Mouse (Mus musculus) limb, embryonic 10.5 days (tissue): ENCODE results near the gene Krtap9-3. TPM values are rescaled to one million over a fixed set of nuclear protein-coding genes. Genes with fewer than 3 reads are reported as not detected.
"Not testable (repeated sequence)": the region's sequence is repeated elsewhere in the genome, so short reads cannot be mapped to it uniquely, and the experiment has no call there.

Experiments
- DNase-seq: peaks from one replicate; pipeline ENCODE4 v3.0.0-alpha.2; 2017; ENCODE audit warnings: low spot score
- H3K27ac ChIP-seq: fragments of 300-500 bp; sonication (generic); 2 replicates; pipeline ENCODE4 v1.5.1; 2016; ENCODE audit warnings: mild to moderate bottlenecking
- H3K27me3 ChIP-seq: fragments of 300-500 bp; sonication (generic); 2 replicates; pipeline ENCODE4 v1.6.1; 2016; ENCODE audit warnings: low read depth, mild to moderate bottlenecking; ENCODE audit not compliant: poor library complexity, severe bottlenecking
- H3K36me3 ChIP-seq: fragments of 300-500 bp; sonication (generic); 2 replicates; pipeline ENCODE4 v1.6.1; 2016; ENCODE audit warnings: mild to moderate bottlenecking, moderate library complexity
- H3K4me1 ChIP-seq: fragments of 300-500 bp; sonication (generic); 2 replicates; pipeline ENCODE4 v1.6.1; 2016
- H3K4me3 ChIP-seq: fragments of 300-500 bp; sonication (generic); 2 replicates; pipeline ENCODE4 v1.5.1; 2016; ENCODE audit warnings: mild to moderate bottlenecking, moderate library complexity
- H3K9me3 ChIP-seq: fragments of 300-500 bp; sonication (generic); replicated peaks from 2 replicates; pipeline ENCODE4 v1.6.1; 2016; ENCODE audit warnings: mild to moderate bottlenecking
- WGBS: fragments of 180-500 bp; shearing (Covaris S2); methylation state at CpG from one replicate; pipeline ENCODE4 v1.1.7; 2016; 5-methylcytosine and 5-hydroxymethylcytosine counted together
- polyA plus RNA-seq: library from polyadenylated mRNA; unstranded; fragments of >200 nt; fragmentation: Nextera tagmentation; extraction: Ambion mirVana; gene quantifications from 2 replicates; pipeline ENCODE4 v1.2.1, GENCODE M21; 2016

Gene Krtap9-3
- polyA plus RNA-seq, 1 experiment from 2014 or later = not detected

GRCm38 (mm10) chr11:99609126-99609525 is 11.2 kb upstream of the Krtap9-3 start:
- no peak overlapping the region for H3K4me3 ChIP-seq
- WGBS = 73% methylated on average over 1 of the region's 1 CpGs

GRCm38 (mm10) chr11:99603208-99603607 is 5.3 kb upstream of the Krtap9-3 start, which contains the start of gene Gm11938:
Gene Gm11938 (minus strand): TSS chr11:99603308.
- DNase-seq, H3K36me3 ChIP-seq, H3K9me3 ChIP-seq, H3K27ac ChIP-seq, H3K4me3 ChIP-seq, H3K4me1 ChIP-seq, H3K27me3 ChIP-seq: not testable (repeated sequence)
- WGBS = 52% methylated on average over 1 of the region's 1 CpGs

More at GRCm38 (mm10) chr11:99609126-99609525, 11.2 kb upstream of the Krtap9-3 start:
- Histone ChIP-seq H3K27me3 (no peaks in the 10 kb centered on the region), H3K27ac (no peak overlapping the region), H3K4me1 (no peaks in the 10 kb centered on the region), H3K36me3 (no peaks in the 10 kb centered on the region), H3K9me3 (no peaks in the 10 kb centered on the region)
- no peak for DNase-seq

- H3K4me1 ChIP-seq = no peaks in the 10 kb centered on the region
- DNase-seq = no peak
- no peak within 1 kb of the TSS for H3K4me3 ChIP-seq
- no peak within 1 kb of the TSS for H3K27ac ChIP-seq
- WGBS = 87% methylated on average over 6 of the region's 6 CpGs
- no peaks in the 10 kb centered on the region for H3K36me3 ChIP-seq
- H3K9me3 ChIP-seq = no peaks in the 10 kb centered on the region
- no peaks in the 10 kb centered on the region for H3K27me3 ChIP-seq
Measured at GRCm38 (mm10) chr11:99590981-99591380, 6.9 kb downstream of the Krtap9-3 start, which contains the start of gene Krtap1-3. Gene Krtap1-3 (minus strand): TSS chr11:99591339.

DNA sequence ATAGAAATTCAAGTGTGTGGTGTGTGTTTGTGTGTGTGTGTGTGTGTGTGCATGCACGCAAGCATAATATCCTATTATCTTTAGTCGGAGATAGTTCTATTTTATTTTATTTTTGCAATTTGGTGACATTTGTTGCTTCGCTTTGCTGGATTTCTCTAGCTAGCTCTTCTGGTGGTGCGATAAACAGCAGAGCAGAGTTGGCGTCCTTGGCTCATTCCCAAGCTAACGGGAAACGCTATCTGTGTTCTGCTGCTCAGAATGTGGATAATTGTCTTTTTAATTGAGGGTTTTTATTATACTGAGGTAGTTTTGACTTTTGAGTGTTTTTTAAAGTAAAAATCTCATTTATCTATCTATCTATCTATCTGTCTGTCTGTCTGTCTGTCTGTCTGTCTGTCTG is 12.8 kb downstream of the Krtap9-3 start:
- 95% methylated on average over 7 of the region's 7 CpGs for WGBS
- Histone ChIP-seq H3K4me1 (no peaks in the 10 kb centered on the region), H3K4me3 (no peak overlapping the region), H3K9me3 (no peaks in the 10 kb centered on the region), H3K36me3 (no peaks in the 10 kb centered on the region), H3K27ac (no peak overlapping the region), H3K27me3 (no peaks in the 10 kb centered on the region)
- no peak for DNase-seq

DNA sequence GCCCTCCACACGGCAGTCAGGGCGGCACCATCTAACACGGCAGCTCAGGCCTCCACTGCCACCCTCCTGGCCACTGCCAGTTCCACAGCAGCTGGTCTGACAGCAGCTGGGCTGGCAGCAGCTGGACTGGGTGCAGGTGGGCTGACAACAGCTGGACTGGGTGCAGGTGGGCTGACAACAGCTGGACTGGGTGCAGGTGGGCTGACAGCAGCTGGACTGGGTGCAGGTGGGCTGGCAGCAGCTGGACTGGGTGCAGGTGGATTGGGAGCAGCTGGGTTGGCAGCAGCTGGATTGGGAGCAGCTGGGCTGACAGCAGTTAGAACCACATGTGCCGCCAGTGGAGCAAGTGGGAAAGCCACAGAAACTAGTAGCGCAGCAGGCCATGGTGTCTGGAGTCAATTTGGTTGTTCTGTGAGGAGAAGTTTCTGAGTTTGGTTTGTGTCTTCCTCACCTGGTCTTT is 14.6 kb downstream of the Krtap9-3 start, which contains the start of gene Krtap1-4:
TSS of gene Krtap1-4 (minus strand) at position 410 of the 460 bp plus-strand sequence.
- H3K9me3 ChIP-seq = no peaks in the 10 kb centered on the region
- no peaks in the 10 kb centered on the region for H3K36me3 ChIP-seq
- no peak within 1 kb of the TSS for H3K27ac ChIP-seq
- no peak for DNase-seq
- 75% methylated on average over 5 of the region's 5 CpGs for WGBS
- no peaks in the 10 kb centered on the region for H3K27me3 ChIP-seq
- H3K4me1 ChIP-seq = no peaks in the 10 kb centered on the region
- no peak within 1 kb of the TSS for H3K4me3 ChIP-seq

- Histone ChIP-seq H3K27ac (no peak overlapping the region), H3K36me3 (no peaks in the 10 kb centered on the region), H3K4me1 (no peaks in the 10 kb centered on the region), H3K27me3 (no peaks in the 10 kb centered on the region), H3K4me3 (no peak overlapping the region), H3K9me3 (no peaks in the 10 kb centered on the region)
- 88% methylated on average over 6 of the region's 6 CpGs for WGBS
- DNase-seq = no peak
Measured at GRCm38 (mm10) chr11:99581564-99581963, 16.3 kb downstream of the Krtap9-3 start.

DNA sequence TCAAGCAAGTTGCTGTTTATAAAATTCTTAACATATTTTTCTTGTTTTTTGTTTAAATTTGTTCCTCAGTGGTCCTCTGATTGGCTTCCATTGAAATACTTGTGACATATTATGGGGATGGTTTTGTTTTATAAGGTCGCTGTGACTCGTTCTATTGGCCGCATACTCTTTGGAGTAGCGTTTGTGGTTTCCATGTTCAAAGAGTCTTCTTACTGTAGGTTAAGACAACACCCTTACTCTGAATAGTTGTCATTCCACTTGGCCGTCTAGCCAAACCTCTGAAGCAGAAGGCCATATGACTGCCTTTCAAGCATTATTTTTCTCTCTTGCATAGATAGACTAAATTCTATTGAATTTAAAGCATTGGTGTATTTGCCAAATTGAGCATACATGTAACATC is 16.9 kb downstream of the Krtap9-3 start:
- Histone ChIP-seq H3K36me3 (no peaks in the 10 kb centered on the region), H3K4me1 (no peaks in the 10 kb centered on the region), H3K27ac (no peak overlapping the region), H3K27me3 (no peaks in the 10 kb centered on the region), H3K4me3 (no peak overlapping the region), H3K9me3 (no peaks in the 10 kb centered on the region)
- 95% methylated on average over 5 of the region's 5 CpGs for WGBS
- no peak for DNase-seq

DNA sequence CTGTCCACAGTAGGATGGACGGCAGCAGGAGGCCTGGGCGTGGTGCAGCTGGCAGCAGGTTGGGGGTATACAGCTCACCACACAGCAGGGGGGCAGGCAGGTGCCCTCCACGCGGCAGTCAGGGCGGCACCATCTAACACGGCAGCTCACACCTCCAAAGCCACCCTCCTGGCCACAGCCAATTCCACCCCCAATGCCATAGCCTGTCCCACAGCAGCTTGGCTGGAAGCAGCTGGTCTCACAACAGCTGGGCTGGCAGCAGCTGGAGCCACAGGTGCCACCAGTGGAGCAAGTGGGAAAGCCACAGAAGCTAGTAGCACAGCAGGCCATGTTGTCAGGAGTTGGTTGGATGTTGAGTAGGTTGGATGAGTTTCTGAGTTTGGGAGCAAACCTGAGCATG is 17.3 kb downstream of the Krtap9-3 start, which contains the start of gene Krtap1-5:
TSS of gene Krtap1-5 (minus strand) at position 381 of the 400 bp plus-strand sequence.
- H3K4me3 ChIP-seq = no peak within 1 kb of the TSS
- H3K9me3 ChIP-seq = no peaks in the 10 kb centered on the region
- H3K27ac ChIP-seq = no peak within 1 kb of the TSS
- no peaks in the 10 kb centered on the region for H3K4me1 ChIP-seq
- DNase-seq = no peak
- 89% methylated on average over 6 of the region's 6 CpGs for WGBS
- no peaks in the 10 kb centered on the region for H3K27me3 ChIP-seq
- H3K36me3 ChIP-seq = no peaks in the 10 kb centered on the region

GRCm38 (mm10) chr11:99574106-99574505 is 23.8 kb downstream of the Krtap9-3 start:
- no peaks in the 10 kb centered on the region for H3K27me3 ChIP-seq
- no peaks in the 10 kb centered on the region for H3K4me1 ChIP-seq
- peak; percentile 81 for DNase-seq
- 7% methylated on average over 7 of the region's 7 CpGs for whole genome bisulfite sequencing
- H3K9me3 ChIP-seq = no peaks in the 10 kb centered on the region
- no peak overlapping the region for H3K4me3 ChIP-seq
- H3K27ac ChIP-seq = no peak overlapping the region; the same call in 1 of the 2 replicates
- H3K36me3 ChIP-seq = no peaks in the 10 kb centered on the region

DNA sequence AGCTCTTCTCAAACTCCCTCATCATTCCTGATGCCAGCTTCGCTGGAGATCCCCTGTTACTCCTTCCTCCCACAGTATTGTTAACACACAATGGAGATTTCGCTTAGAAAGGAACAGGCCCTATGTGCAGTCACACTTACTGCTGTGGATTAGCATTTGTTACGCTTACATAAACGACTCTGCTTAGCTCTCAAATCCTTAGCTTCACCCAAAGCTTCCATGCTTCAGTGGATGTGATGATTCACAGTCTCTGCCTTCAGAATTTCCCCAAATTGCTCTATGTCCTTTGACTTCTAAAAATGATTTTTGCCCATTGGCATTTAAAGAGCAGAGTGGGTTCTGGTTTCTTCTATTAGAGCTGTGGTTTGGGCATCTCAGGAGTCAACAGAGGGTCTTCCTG is 24.7 kb downstream of the Krtap9-3 start:
- 77% methylated on average over 4 of the region's 4 CpGs for WGBS
- Histone ChIP-seq H3K27me3 (no peaks in the 10 kb centered on the region), H3K9me3 (no peaks in the 10 kb centered on the region), H3K4me1 (no peaks in the 10 kb centered on the region), H3K4me3 (no peak overlapping the region), H3K36me3 (no peaks in the 10 kb centered on the region), H3K27ac (no peak overlapping the region)
- no peak for DNase-seq

GRCm38 (mm10) chr11:99566530-99566929 is 31.4 kb downstream of the Krtap9-3 start, which contains the start of gene Krtap3-1:
Gene Krtap3-1 (minus strand): TSS chr11:99566630.
- Histone ChIP-seq H3K36me3 (no peaks in the 10 kb centered on the region), H3K4me3 (no peak within 1 kb of the TSS), H3K9me3 (no peaks in the 10 kb centered on the region), H3K27ac (no peak within 1 kb of the TSS), H3K4me1 (no peaks in the 10 kb centered on the region), H3K27me3 (no peaks in the 10 kb centered on the region)
- no peak for DNase-seq
- 85% methylated on average over 7 of the region's 7 CpGs for WGBS

GRCm38 (mm10) chr11:99562580-99562979 is 35.3 kb downstream of the Krtap9-3 start:
- no peak overlapping the region for H3K4me3 ChIP-seq
- H3K9me3 ChIP-seq = no peaks in the 10 kb centered on the region
- 85% methylated on average over 6 of the region's 6 CpGs for WGBS
- H3K36me3 ChIP-seq = no peaks in the 10 kb centered on the region
- no peaks in the 10 kb centered on the region for H3K27me3 ChIP-seq
- no peaks in the 10 kb centered on the region for H3K4me1 ChIP-seq
- no peak for DNase-seq
- no peak overlapping the region for H3K27ac ChIP-seq

DNA sequence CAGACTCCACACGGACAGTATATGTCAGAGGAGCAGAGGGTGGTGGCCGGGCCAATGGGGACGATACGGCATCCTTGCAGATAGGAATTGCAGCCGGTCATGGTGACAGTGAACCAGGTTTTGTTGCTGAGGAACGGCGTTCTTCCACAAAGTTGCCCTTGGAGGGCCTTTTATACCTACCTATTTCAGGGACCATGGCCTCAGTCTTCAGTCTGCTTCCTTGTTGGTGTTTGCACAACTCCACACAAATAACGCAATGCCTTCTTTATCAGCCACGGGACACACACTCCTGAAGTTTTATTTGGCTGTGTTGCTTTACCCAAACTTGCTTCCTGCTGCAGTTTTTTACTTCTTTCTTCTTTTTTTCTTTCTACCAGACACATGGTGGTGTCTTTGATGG is 38.5 kb downstream of the Krtap9-3 start, which contains the start of gene Gm11939:
TSS of gene Gm11939 (minus strand) at position 101 of the 400 bp plus-strand sequence.
- 93% methylated on average over 9 of the region's 9 CpGs for WGBS
- no peak for DNase-seq
- H3K9me3 ChIP-seq = no peaks in the 10 kb centered on the region
- H3K4me3 ChIP-seq = no peak within 1 kb of the TSS
- H3K27ac ChIP-seq = no peak within 1 kb of the TSS
- no peaks in the 10 kb centered on the region for H3K36me3 ChIP-seq
- H3K27me3 ChIP-seq = no peaks in the 10 kb centered on the region
- H3K4me1 ChIP-seq = no peaks in the 10 kb centered on the region
